Mouse (Mus musculus) hindbrain, embryonic 11.5 days (tissue): ENCODE measurements around the gene Rnf214. TPM values are rescaled to one million over a fixed set of nuclear protein-coding genes. Genes with fewer than 3 reads are reported as not detected.

ENCODE experiments used
- ATAC-seq: fragments of 200-750 bp; cut with Nextera tagmentation; 2 replicates; pipeline ENCODE4 v1.8.0; 2017; ENCODE audit warnings: mild to moderate bottlenecking, moderate TSS enrichment, moderate library complexity; ENCODE audit not compliant: low FRiP score
- DNase-seq: peaks from one replicate; pipeline ENCODE4 v3.0.0-alpha.2; 2015; ENCODE audit warnings: low spot score
- H3K27ac ChIP-seq: fragments of 300-500 bp; sonication (generic); 2 replicates; pipeline ENCODE4 v1.5.1; 2014; ENCODE audit warnings: mild to moderate bottlenecking, low read depth, low read length
- H3K27me3 ChIP-seq: fragments of 300-500 bp; sonication (generic); 2 replicates; pipeline ENCODE4 v1.6.1; 2014; ENCODE audit warnings: mild to moderate bottlenecking, low read length, moderate library complexity, mixed read lengths; ENCODE audit not compliant: control insufficient read depth, insufficient read depth
- H3K36me3 ChIP-seq: fragments of 300-500 bp; sonication (generic); 2 replicates; pipeline ENCODE4 v1.6.1; 2014; ENCODE audit warnings: mild to moderate bottlenecking, low read length, moderate library complexity, mixed read lengths; ENCODE audit not compliant: control insufficient read depth, insufficient read depth
- H3K4me1 ChIP-seq: fragments of 300-500 bp; sonication (generic); replicated peaks from 2 replicates; pipeline ENCODE4 v1.6.1; 2014; ENCODE audit warnings: low read length, mixed read lengths; ENCODE audit not compliant: control insufficient read depth, insufficient read depth
- H3K4me2 ChIP-seq: fragments of 300-500 bp; sonication (generic); replicated peaks from 2 replicates; pipeline ENCODE4 v1.6.1; 2014; ENCODE audit warnings: mild to moderate bottlenecking, low read depth, low read length
- H3K4me3 ChIP-seq: fragments of 300-500 bp; sonication (generic); 2 replicates; pipeline ENCODE4 v1.5.1; 2014; ENCODE audit warnings: low read depth, low read length
- H3K9ac ChIP-seq: fragments of 300-500 bp; sonication (generic); 2 replicates; pipeline ENCODE4 v1.6.1; 2014; ENCODE audit warnings: low read depth, low read length
- H3K9me3 ChIP-seq: fragments of 300-500 bp; sonication (generic); 2 replicates; pipeline ENCODE4 v1.6.1; 2016; ENCODE audit warnings: low read length; ENCODE audit not compliant: control insufficient read depth
- WGBS: fragments of 180-500 bp; shearing (Covaris S2); extraction: QIAGEN DNeasy Blood & Tissue Kit; methylation state at CpG from one replicate; pipeline ENCODE4 v1.1.7; 2014; 5-methylcytosine and 5-hydroxymethylcytosine counted together
- polyA plus RNA-seq: library from polyadenylated mRNA; unstranded; fragments of >200 nt; fragmentation: Nextera tagmentation; extraction: Ambion mirVana; gene quantifications from 2 replicates; pipeline ENCODE4 v1.2.1, GENCODE M21; 2014

Rnf214 gene
- 81.4 and 109 TPM in 2 replicates for polyA plus RNA-seq

- under 1% methylated on average over 72 of the region's 80 CpGs for WGBS
- Histone ChIP-seq H3K27ac (peak within 1 kb of the TSS; percentile 95), H3K4me3 (peak within 1 kb of the TSS; percentile 71), H3K27me3 (no peaks in the 10 kb centered on the region), H3K9me3 (no peaks in the 10 kb centered on the region), H3K9ac (peak within 1 kb of the TSS; percentile 79), H3K4me2 (peak within 1 kb of the TSS; percentile 83), H3K36me3 (no peaks in the 10 kb centered on the region), H3K4me1 (no peaks in the 10 kb centered on the region)
- peak; percentile 92 for ATAC-seq
- DNase-seq = peak; percentile 95
Measured at GRCm38 (mm10) chr9:45906355-45907077, at the start of gene Rnf214, which contains the start of gene Pcsk7. Rnf214 (minus strand) TSS chr9:45906911. Pcsk7 (plus strand) TSS chr9:45906497.

GRCm38 (mm10) chr9:45955107-45955963, 48.6 kb upstream of the Rnf214 start, which contains the start of gene Sidt2:
Sidt2 (minus strand) TSS chr9:45955258.
- ATAC-seq (peak; percentile 94), DNase-seq (peak; percentile 90)
- no peaks in the 10 kb centered on the region for H3K36me3 ChIP-seq
- no peaks in the 10 kb centered on the region for H3K9me3 ChIP-seq
- under 1% methylated on average over 47 of the region's 48 CpGs for WGBS
- peak within 1 kb of the TSS; percentile 87 for H3K4me3 ChIP-seq
- H3K9ac ChIP-seq = peak within 1 kb of the TSS; percentile 87
- H3K4me2 ChIP-seq = peak within 1 kb of the TSS; percentile 96
- peak within 1 kb of the TSS; percentile 79 for H3K27ac ChIP-seq
- H3K27me3 ChIP-seq = no peaks in the 10 kb centered on the region
- no peaks in the 10 kb centered on the region for H3K4me1 ChIP-seq

- WGBS = under 1% methylated on average over 46 of the region's 63 CpGs
- H3K27ac ChIP-seq = peak overlapping the region; percentile 79
Measured at GRCm38 (mm10) chr9:45954294-45955106, 47.8 kb upstream of the Rnf214 start.

GRCm38 (mm10) chr9:45953511-45954293, 47.0 kb upstream of the Rnf214 start:
- Histone ChIP-seq H3K9me3 (no peaks in the 10 kb centered on the region), H3K36me3 (no peaks in the 10 kb centered on the region), H3K4me1 (no peaks in the 10 kb centered on the region), H3K9ac (peak overlapping the region; percentile 87), H3K4me3 (peak overlapping the region; percentile 87), H3K27me3 (no peaks in the 10 kb centered on the region), H3K4me2 (peak overlapping the region; percentile 96), H3K27ac (no peak overlapping the region)
- DNase-seq = no peak
- 64% methylated on average over 13 of the region's 13 CpGs for WGBS
- no peak for ATAC-seq

More at GRCm38 (mm10) chr9:45954294-45955106, 47.8 kb upstream of the Rnf214 start:
- peak overlapping the region; percentile 87 for H3K4me3 ChIP-seq
- peak overlapping the region; percentile 96 for H3K4me2 ChIP-seq
- H3K4me1 ChIP-seq = no peaks in the 10 kb centered on the region
- H3K27me3 ChIP-seq = no peaks in the 10 kb centered on the region
- no peaks in the 10 kb centered on the region for H3K36me3 ChIP-seq
- peak overlapping the region; percentile 87 for H3K9ac ChIP-seq
- peak; percentile 63 for ATAC-seq
- peak; percentile 66 for DNase-seq
- H3K9me3 ChIP-seq = no peaks in the 10 kb centered on the region

GRCm38 (mm10) chr9:45952890-45953289, 46.2 kb upstream of the Rnf214 start:
- Histone ChIP-seq H3K4me2 (no peak overlapping the region), H3K9me3 (no peaks in the 10 kb centered on the region), H3K27ac (no peak overlapping the region), H3K27me3 (no peaks in the 10 kb centered on the region), H3K4me3 (no peak overlapping the region), H3K4me1 (no peaks in the 10 kb centered on the region), H3K36me3 (no peaks in the 10 kb centered on the region), H3K9ac (no peak overlapping the region)
- WGBS = 86% methylated on average over 7 of the region's 7 CpGs
- no peak for ATAC-seq
- no peak for DNase-seq

GRCm38 (mm10) chr9:45952057-45952456, 45.3 kb upstream of the Rnf214 start:
- Histone ChIP-seq H3K4me1 (no peaks in the 10 kb centered on the region), H3K36me3 (no peaks in the 10 kb centered on the region), H3K4me3 (no peak overlapping the region), H3K4me2 (no peak overlapping the region), H3K9me3 (no peaks in the 10 kb centered on the region), H3K27ac (no peak overlapping the region), H3K27me3 (no peaks in the 10 kb centered on the region), H3K9ac (no peak overlapping the region)
- 94% methylated on average over 4 of the region's 4 CpGs for WGBS
- DNase-seq (no peak), ATAC-seq (no peak)

- no peak for ATAC-seq
- H3K9me3 ChIP-seq = no peaks in the 10 kb centered on the region
- H3K27me3 ChIP-seq = no peaks in the 10 kb centered on the region
- WGBS = 92% methylated on average over 10 of the region's 10 CpGs
- 0 out of 2 replicates have a peak, but pooled peaks cover 2% of the 10 kb centered on the region for H3K36me3 ChIP-seq
- H3K4me1 ChIP-seq = no peaks in the 10 kb centered on the region
- no peak overlapping the region for H3K27ac ChIP-seq
- H3K4me3 ChIP-seq = no peak overlapping the region
- H3K4me2 ChIP-seq = no peak overlapping the region
- no peak overlapping the region for H3K9ac ChIP-seq
- no peak for DNase-seq
Measured at GRCm38 (mm10) chr9:45946872-45947183, 40.1 kb upstream of the Rnf214 start.
